Mouse (Mus musculus) bone marrow, adult 2 months (tissue): Measurements from ENCODE around the gene Sptan1.

ENCODE experiments used
- CTCF ChIP-seq: fragments of 200-500 bp; IDR thresholded peaks from 2 replicates; pipeline ENCODE4 v1.5.1; 2011; ENCODE audit warnings: low read length, control low read depth; ENCODE audit not compliant: control insufficient read depth, insufficient read depth
- POLR2A ChIP-seq: fragments of 200-500 bp; IDR thresholded peaks from 2 replicates; pipeline ENCODE4 v1.6.1; 2011; ENCODE audit warnings: low read depth, mild to moderate bottlenecking, control low read depth, low read length, borderline replicate concordance; ENCODE audit not compliant: control insufficient read depth

DNA sequence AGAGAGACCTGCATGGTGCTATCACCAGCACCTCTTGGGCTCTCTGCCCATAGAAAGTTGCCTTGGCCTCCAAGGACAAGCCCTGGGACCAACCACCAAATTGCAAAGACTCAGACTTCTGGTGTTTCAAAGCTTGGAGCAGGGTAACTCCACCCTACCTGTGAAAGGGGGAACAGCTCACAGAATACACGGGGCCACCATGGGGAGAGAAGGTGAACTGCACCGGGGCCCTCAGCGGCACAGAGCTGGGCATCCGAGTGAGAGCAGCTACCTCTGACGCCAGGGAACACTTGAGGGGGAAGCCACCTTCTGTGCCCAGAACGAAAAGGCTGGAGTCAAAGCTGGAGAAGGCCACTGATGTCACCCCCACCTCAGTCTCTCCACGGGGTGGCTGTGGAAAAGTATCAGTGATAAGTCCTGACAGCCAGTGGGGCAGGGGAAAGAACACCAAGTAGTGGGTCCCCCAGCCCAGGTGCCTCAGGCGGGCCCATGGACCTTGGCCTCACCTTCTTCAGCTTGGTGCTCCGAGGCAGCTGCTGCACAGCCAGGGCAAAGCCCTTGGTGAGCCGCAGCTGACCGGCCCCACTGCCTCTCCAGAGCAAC lies 67.0 kb downstream of the Sptan1 start:
- peak; percentile 10; the same call in 1 of the 2 replicates for TF ChIP-seq CTCF
- TF ChIP-seq POLR2A, result no peak
